Comparison of ENCODE assay signal across 9 mouse cellular contexts in the genomic region with DNA sequence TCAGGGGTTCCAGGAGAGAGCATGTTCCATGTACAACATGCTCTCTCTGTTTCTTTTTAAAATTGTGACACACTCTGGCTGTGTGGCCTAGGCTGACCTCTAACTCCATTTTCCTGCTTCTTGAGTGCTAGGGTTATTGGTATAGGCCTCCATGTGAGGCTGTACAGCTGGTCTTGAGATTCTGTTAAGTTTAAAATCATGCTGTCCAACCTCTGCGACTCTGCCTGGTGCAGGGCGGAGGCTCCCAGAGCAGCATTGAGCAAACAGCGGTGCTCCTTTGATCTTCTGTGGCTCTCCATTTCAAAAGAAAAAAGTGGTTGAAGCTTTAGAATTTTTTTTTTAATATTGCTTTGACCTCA.
DNase-seq lines count a peak whose midpoint lies in the region; ATAC-seq and TF ChIP-seq lines count a peak whose summit lies in the region.
"Had no signal": no experiment of that assay in that cellular context is flagged by ENCODE, and none has a peak within 500 bp of the region (broad histone marks: within the 10 kb centered on the region; RNA-seq: fewer than 3 reads in every experiment).

No protein-coding gene starts in this region.

- no peaks in the 10 kb centered on the region for H3K27me3 ChIP-seq in limb, embryonic 15.5 days
- H3K27me3 ChIP-seq: CH12.LX had no signal

- peak overlapping the region; percentile 44 for H3K4me3 ChIP-seq in gastrocnemius, adult 2 months
- 0 out of 2 replicates have a peak overlapping the region, but pooled peaks have one; percentile 1 for H3K4me3 ChIP-seq in limb, embryonic 15.5 days

- H3K27ac ChIP-seq in gastrocnemius, adult 2 months, result peak overlapping the region; percentile 97
- peak overlapping the region; percentile 86 for H3K27ac ChIP-seq in limb, embryonic 15.5 days

- intact Hi-C loops in gastrocnemius, adult 2 months (cut with DNase I), result no loop called here

- peak overlapping the region; percentile 24 for H3K4me2 ChIP-seq in limb, embryonic 15.5 days

- H3K9me3 ChIP-seq in limb, embryonic 15.5 days, result no peaks in the 10 kb centered on the region

- no peak for TF ChIP-seq CTCF in gastrocnemius, adult 2 months (IDR thresholded peaks at IDR 0.05)

- 29% methylated on average over 3 of the region's 3 CpGs for WGBS in limb, embryonic 15.5 days

- ATAC-seq in limb, embryonic 15.5 days (ENCODE audit: insufficient number of reproducible peaks, low FRiP score, low TSS enrichment, low read depth), result no peak

- H3K36me3 ChIP-seq in limb, embryonic 15.5 days, result no peaks in the 10 kb centered on the region

- peaks cover 40% of the 10 kb centered on the region for H3K4me1 ChIP-seq in limb, embryonic 15.5 days

- no peak for DNase-seq in gastrocnemius, adult 2 months
- DNase-seq in gastrocnemius, postnatal 4 days (ENCODE audit: low spot score in 2 of 2), result no peak
- DNase-seq in thymus, postnatal 4 days, result peak; percentile 25
- DNase-seq in thymus, postnatal 14 days, result no peak
- no peak for DNase-seq in urinary bladder, postnatal 10 days (ENCODE audit: low spot score)
- DNase-seq in c-Kit-positive CD71-positive TER-119-positive erythroid progenitor cells, embryonic 14.5 days (ENCODE audit: low spot score), result no peak
- no peak for DNase-seq in layer of hippocampus, postnatal 10 days (ENCODE audit: low spot score in 2 of 2)

- no peak overlapping the region for H3K9ac ChIP-seq in limb, embryonic 15.5 days
